Mouse (Mus musculus) gastrocnemius, postnatal 4 days (tissue): ENCODE results near the gene Gm21915. TPM values are rescaled to one million over a fixed set of nuclear protein-coding genes. Genes with fewer than 3 reads are reported as not detected.

ENCODE experiments used
- DNase-seq, 2 experiments: peaks; one replicate each; pipeline ENCODE4 v3.0.0; 2021 to 2022; ENCODE audit warnings: low spot score in 2 of 2, mixed read lengths in 2 of 2
- total RNA-seq, 2 experiments: library from RNA; stranded (reverse); gene quantifications; 2 replicates each; pipeline ENCODE4 v1.2.3; 2021

Gene Gm21915
- total RNA-seq, 2 experiments from 2014 or later = not detected

DNA sequence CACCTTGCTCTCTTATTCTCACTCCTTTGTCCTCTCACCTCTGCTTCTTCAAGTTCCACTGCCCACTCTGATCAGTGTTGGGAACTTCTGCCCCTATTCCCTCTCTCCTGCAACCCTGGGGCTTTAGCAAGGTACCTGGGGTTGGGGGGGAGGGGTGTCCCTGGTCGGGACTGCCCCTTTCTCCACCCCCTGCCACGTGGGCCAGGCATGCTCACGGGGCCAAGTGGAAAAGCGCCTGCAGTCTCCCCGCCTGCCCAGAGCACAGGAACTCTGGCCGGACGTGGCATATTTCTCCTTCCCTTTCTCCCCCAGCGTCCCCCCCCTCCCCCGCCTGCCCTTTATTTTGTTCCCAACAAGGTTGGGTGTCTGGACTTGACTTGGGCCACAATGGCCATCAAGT is 17.7 kb upstream of the Gm21915 start:
- no peak for DNase-seq

DNA sequence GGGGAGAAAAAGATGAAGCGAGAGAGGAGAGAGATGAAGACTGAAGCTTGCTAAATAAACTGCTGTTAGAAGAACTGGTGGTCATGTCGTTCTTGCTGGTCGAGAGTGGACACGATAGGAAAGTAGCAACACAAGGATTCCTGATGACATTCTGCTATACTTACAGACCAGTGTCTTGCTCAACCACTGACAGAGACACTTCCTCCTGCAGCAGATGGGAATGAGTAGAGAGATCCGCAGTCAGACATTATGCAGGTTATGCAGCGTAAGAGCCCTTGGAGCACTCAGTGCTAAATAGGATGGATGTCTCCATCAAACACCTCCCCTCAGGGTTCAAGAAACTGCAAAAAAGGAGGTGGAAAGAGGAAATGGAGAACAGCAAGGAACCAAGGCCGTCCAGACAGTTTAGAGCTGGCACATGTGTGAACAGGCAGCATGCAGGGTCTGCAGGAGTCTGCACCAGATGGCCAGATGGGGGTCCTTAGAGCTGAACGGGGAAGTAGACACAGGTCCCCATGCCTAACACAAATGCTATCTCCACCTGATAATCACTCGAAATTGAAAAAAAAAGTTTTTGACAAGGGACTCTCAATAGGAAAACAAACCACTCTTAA is 4.1 kb upstream of the Gm21915 start:
- no peak for DNase-seq

- no peak for DNase-seq
Observed at GRCm38 (mm10) chr9:40671323-40671930, 1.0 kb downstream of the Gm21915 start.

GRCm38 (mm10) chr9:40675203-40675958 is 5.0 kb downstream of the Gm21915 start:
- no peak for DNase-seq

- no peak for DNase-seq
Observed at GRCm38 (mm10) chr9:40678653-40679052, 8.2 kb downstream of the Gm21915 start.

- peak; percentile 32 to 59 for DNase-seq
Observed at GRCm38 (mm10) chr9:40685801-40686420, 15.5 kb downstream of the Gm21915 start, which contains the start of gene Clmp. TSS of gene Clmp (plus strand) at chr9:40685962.

DNA sequence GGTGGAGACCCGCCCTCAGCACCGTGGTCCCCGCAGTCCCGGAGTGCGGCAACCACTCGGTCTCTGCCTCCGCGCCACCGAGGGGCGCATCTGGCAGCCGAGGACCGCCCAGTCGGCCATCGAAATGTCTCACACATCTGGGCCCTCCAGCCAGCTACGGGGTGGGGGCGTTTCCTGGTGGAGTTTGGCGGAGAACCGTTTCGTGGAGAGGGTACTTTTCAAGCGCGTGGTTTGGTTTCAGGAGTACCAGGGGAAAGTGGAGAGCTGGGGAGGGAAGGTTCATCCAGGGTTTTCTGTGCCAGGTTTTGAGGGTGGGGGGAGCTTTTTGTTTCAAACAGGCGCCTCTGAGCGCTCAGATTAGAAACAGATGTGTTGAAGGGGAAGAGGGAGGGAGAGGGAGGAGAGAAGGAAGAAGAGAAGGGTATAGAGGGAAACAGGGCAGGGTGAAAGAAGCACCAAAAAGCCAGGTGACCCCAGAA is 16.0 kb downstream of the Gm21915 start:
- peak in 1 of 2 experiments; percentile 39 for DNase-seq

GRCm38 (mm10) chr9:40687053-40687452 is 16.6 kb downstream of the Gm21915 start:
- DNase-seq = no peak

- DNase-seq = no peak
Observed at GRCm38 (mm10) chr9:40687553-40687952, 17.1 kb downstream of the Gm21915 start.

- no peak for DNase-seq
Observed at GRCm38 (mm10) chr9:40690511-40690910, 20.1 kb downstream of the Gm21915 start.

- DNase-seq = no peak
Observed at GRCm38 (mm10) chr9:40693026-40693425, 22.6 kb downstream of the Gm21915 start.

DNA sequence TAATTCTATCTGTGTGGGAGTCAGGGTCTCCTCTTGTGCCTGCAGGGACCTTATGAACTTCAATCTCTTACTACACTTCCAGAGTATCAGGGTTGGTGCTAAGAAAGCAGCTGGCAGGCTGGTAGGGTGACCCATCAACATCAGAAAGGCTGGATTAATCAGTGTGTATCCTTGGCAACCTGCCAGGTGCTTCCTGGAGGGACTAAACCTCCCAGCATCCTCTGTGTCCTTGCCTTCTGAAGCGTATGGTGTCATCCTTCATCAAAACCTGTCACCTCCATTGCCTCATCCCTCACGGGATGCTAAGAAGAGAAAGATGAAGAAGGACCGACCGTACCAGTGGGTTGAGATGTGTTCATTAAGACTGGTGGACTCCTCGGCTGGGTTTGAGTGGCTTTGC is 23.4 kb downstream of the Gm21915 start:
- DNase-seq = no peak

GRCm38 (mm10) chr9:40694284-40694683 is 23.9 kb downstream of the Gm21915 start:
- no peak for DNase-seq

DNA sequence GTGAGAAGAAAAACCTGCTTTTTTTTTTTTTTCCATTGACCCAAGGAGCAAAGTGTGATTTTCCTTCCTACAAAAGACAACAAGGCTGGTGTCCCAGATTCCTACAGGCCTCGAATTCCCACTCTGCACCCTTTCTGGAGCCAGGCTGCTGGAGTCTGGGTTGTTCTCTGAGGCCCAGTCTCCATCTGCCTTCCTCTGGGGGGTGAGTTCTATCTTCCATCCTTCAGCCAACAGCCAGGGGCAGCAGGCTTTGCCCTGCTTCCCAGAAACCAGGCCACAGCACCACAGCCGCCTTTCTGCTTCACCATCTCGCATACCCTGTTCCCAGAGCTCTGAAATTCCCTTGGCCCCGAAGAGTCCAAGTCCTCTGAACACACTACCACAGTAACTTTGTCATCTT is 25.7 kb downstream of the Gm21915 start:
- no peak for DNase-seq

DNA sequence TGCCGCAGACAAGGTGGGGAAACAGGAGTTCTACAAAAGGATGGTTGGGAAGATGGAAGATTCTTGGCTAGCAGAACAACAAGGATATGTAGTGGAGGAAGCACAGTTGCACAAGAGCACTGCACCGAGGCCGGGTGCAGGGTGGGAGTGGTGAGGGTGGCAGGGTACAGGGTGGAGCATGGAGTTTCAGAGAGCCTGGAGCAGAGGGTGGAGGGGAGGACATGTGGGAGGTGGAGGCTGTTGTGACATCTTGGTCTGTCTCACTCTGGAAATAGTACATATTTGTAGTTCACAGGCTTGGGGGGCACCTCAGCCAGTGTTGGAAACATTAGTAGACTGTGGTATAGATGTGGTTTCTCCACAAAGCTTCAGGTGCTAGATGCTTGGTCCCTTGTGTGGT is 28.8 kb downstream of the Gm21915 start:
- no peak for DNase-seq

DNA sequence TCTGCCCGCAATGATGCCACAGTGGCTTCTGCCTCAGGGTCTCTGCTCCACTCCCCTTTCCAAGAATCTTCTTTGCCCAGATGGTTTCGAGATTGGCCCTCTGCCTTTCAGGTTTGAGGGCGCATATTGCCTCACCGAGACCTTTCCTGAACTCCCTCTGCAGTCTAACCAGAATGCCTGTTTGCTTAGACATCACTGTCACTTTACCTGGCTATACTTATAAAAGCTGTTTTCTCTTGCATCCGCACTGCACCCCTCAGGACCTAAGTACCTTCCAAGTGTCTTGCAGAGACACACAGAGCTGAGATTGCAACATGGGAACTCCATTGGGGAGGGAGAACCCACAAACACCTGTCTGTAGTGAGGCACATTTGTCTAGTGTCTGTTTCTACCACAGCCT is 29.8 kb downstream of the Gm21915 start:
- DNase-seq = no peak

GRCm38 (mm10) chr9:40704364-40705276 is 34.2 kb downstream of the Gm21915 start:
- no peak for DNase-seq

DNA sequence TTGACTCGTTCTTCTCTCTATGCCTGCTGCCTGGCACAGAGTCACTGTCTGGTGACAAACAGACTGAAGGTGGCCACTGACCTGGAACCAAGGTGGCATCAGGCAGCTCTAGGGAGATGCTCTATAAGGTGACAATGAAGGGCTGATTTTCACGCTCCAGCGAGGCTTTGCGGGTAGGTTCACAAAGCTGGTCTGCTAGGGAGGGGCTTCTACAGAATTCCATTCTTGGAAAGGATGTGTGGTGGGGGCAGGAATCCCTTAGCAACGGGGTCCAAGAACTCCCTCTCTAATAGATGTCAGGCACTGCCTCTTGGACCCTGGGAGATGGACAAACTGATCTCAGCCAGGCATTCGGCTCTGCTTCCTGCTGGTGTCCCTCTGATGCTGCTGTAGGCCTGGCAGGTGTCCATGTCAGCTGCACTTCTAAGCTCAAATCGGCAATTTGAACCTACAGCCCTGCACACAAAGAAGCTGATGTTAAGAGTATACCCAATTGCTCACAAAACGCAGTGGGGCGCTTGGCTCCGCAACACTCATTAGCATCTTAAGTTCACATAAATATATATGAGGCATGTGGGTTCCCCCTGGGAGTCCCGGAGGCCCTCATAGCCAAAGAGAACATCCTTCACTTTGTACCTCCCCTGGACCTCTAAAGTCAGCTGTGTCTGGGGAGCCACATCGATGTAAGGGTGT is 38.2 kb downstream of the Gm21915 start:
- DNase-seq = peak in 1 of 2 experiments; percentile 42

GRCm38 (mm10) chr9:40709141-40709537 is 38.7 kb downstream of the Gm21915 start:
- DNase-seq = no peak

DNA sequence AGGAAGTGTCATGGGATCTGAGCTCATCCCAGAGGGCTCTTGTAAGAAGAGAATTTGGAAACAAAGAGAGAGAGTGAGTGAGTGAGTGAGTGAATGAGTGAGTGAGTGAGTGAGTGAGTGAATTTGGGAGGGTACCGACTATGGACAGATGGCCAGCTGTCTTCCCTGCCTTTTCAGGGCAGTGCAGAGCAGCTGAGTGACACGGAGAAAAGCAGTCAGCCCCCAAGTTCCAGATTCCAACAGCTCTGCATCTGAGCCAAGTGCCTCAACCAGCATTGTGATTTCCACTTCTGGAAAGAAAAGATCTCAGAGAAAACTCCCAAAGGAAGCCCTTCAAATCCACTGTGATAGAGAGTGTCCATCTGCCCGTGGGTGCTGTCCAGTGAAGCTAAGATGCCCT is 39.2 kb downstream of the Gm21915 start:
- DNase-seq = no peak
